Mouse (Mus musculus): ENCODE data around the gene Mst1r. TPM values are rescaled to one million over a fixed set of nuclear protein-coding genes. Genes with fewer than 3 reads are reported as not detected.

Mst1r gene
- polyA plus RNA-seq, 1 experiment: 8.5 TPM

DNA sequence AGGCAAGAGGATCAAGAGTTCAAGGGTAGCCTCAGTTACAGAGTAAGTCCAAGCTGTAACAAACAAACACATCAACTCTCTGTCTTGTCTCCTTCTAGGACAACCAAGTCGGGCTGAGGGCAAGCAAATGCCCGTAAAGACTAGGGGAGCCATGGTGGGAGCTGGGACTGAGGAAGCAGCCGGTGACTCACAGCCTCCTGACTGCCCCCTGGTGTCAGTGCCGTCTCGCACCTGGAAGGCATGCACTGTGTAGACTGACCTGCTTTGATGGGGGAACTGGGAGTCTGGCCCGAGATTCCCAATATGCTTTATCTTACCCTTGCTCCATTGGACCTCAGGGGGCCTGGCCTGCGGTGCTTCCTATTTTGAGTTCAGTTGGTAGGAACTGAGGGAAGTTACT is 16.3 kb downstream of the Mst1r start:
- H3K27me3 ChIP-seq (ENCODE audit: control insufficient read depth, insufficient read depth, low read length): no peaks in the 10 kb centered on the region
- no peak overlapping the region for H3K4me3 ChIP-seq (ENCODE audit: control insufficient read depth, insufficient read depth, low read length)
- H3K4me1 ChIP-seq (replicated peaks; ENCODE audit: control insufficient read depth, insufficient read depth, low read length): peaks cover 9% of the 10 kb centered on the region
- no peak overlapping the region for H3K27ac ChIP-seq (ENCODE audit: control insufficient read depth, insufficient read depth, low read length)
- 71% methylated on average over 7 of the region's 7 CpGs for WGBS
- H3K36me3 ChIP-seq (ENCODE audit: control insufficient read depth, insufficient read depth, low read length): no peaks in the 10 kb centered on the region
- no peak for TF ChIP-seq POLR2A (IDR thresholded peaks at IDR 0.05; ENCODE audit: control insufficient read depth, extremely low read depth, insufficient read depth, low read length, poor library complexity)
- peak; percentile 71 for TF ChIP-seq CTCF (IDR thresholded peaks at IDR 0.05; ENCODE audit: borderline replicate concordance, control insufficient read depth, extremely low read depth, insufficient read depth, low read length, poor library complexity)
- DNase-seq: peak; percentile 64

DNA sequence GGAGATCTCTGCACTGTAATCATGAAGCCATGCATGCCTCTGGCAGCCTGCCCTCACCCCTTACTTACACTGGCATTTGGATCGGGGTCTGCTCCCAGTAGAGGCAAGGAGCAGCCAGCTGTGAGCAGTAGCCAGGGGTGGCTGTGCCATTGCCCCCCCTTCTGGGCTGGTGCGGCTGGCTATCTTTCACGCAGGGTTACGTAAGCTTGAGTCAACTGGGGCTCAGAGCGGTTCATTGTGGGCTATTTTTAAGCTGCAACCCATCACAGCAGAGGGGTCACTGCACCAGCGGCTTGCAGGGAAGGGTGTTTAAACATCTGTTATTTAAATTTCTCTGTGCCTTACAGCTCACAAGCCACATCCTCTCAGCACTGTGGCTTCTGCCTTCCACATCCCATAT is 17.3 kb downstream of the Mst1r start:
- no peaks in the 10 kb centered on the region for H3K27me3 ChIP-seq (ENCODE audit: control insufficient read depth, insufficient read depth, low read length)
- H3K27ac ChIP-seq (ENCODE audit: control insufficient read depth, insufficient read depth, low read length): no peak overlapping the region
- 10% methylated on average over 6 of the region's 6 CpGs for WGBS
- H3K36me3 ChIP-seq (ENCODE audit: control insufficient read depth, insufficient read depth, low read length): no peaks in the 10 kb centered on the region
- TF ChIP-seq POLR2A (IDR thresholded peaks at IDR 0.05; ENCODE audit: control insufficient read depth, extremely low read depth, insufficient read depth, low read length, poor library complexity): no peak
- TF ChIP-seq CTCF (IDR thresholded peaks at IDR 0.05; ENCODE audit: borderline replicate concordance, control insufficient read depth, extremely low read depth, insufficient read depth, low read length, poor library complexity): no peak
- peaks cover 9% of the 10 kb centered on the region for H3K4me1 ChIP-seq (replicated peaks; ENCODE audit: control insufficient read depth, insufficient read depth, low read length)
- DNase-seq: no peak
- H3K4me3 ChIP-seq (ENCODE audit: control insufficient read depth, insufficient read depth, low read length): no peak overlapping the region

DNA sequence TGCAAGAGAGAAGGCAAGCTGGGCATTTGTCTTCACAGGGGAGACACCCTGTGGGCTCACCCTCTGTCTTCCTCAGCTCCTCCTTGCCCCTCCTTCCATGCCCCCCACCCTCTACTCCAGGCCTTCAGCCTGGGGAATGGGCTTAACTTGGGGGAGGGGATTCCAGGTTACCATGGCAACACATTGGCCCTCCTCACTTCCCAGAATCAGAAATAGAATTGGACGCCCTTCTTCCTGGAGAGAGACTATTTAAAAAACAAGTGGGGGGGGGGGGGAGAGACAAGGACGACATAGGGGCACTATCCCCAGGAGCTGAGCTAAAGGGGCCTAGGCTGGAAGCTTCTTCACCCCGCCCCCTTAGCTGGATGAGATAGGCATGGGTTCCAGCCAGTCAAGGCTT is 18.6 kb downstream of the Mst1r start:
- 76% methylated on average over 3 of the region's 3 CpGs for WGBS
- TF ChIP-seq CTCF (IDR thresholded peaks at IDR 0.05; ENCODE audit: borderline replicate concordance, control insufficient read depth, extremely low read depth, insufficient read depth, low read length, poor library complexity): no peak
- no peak for TF ChIP-seq POLR2A (IDR thresholded peaks at IDR 0.05; ENCODE audit: control insufficient read depth, extremely low read depth, insufficient read depth, low read length, poor library complexity)
- peaks cover 9% of the 10 kb centered on the region for H3K4me1 ChIP-seq (replicated peaks; ENCODE audit: control insufficient read depth, insufficient read depth, low read length)

DNA sequence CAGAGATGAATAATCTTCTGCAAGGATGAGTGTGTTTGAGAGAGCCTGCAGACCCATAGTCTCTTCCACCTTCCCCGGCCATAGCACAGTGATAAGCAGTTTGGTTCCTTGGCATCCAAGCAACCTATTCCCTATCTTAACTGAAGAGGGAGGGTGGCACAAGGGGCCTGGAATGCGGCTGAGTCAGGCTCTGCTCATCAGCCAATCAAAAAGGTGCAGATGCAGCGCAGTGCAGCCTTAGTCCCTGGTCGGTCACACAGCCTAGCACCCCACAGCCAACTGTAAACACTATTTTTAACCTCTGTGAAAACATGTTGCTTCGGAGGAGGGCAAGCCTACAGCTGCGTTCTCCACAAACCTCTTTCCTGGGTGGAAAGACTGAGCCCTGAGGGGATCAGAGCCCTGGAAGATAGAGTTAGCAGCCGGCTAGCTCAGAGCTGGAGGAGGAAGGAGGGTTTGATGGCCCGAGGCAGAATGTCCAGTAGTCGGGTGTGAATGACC is 20.3 kb downstream of the Mst1r start:
- no peak overlapping the region for H3K4me3 ChIP-seq (ENCODE audit: control insufficient read depth, insufficient read depth, low read length)
- TF ChIP-seq POLR2A (IDR thresholded peaks at IDR 0.05; ENCODE audit: control insufficient read depth, extremely low read depth, insufficient read depth, low read length, poor library complexity): no peak
- no peak for TF ChIP-seq CTCF (IDR thresholded peaks at IDR 0.05; ENCODE audit: borderline replicate concordance, control insufficient read depth, extremely low read depth, insufficient read depth, low read length, poor library complexity)
- no peaks in the 10 kb centered on the region for H3K27me3 ChIP-seq (ENCODE audit: control insufficient read depth, insufficient read depth, low read length)
- no peak overlapping the region for H3K27ac ChIP-seq (ENCODE audit: control insufficient read depth, insufficient read depth, low read length)
- H3K4me1 ChIP-seq (replicated peaks; ENCODE audit: control insufficient read depth, insufficient read depth, low read length): peaks cover 9% of the 10 kb centered on the region
- WGBS: 81% methylated on average over 9 of the region's 9 CpGs
- no peak for DNase-seq
- H3K36me3 ChIP-seq (ENCODE audit: control insufficient read depth, insufficient read depth, low read length): no peaks in the 10 kb centered on the region

More for the DNA sequence above, 18.6 kb downstream of the Mst1r start:
- DNase-seq: no peak
- H3K36me3 ChIP-seq (ENCODE audit: control insufficient read depth, insufficient read depth, low read length): no peaks in the 10 kb centered on the region
- H3K27me3 ChIP-seq (ENCODE audit: control insufficient read depth, insufficient read depth, low read length): no peaks in the 10 kb centered on the region
- no peak overlapping the region for H3K27ac ChIP-seq (ENCODE audit: control insufficient read depth, insufficient read depth, low read length)
- no peak overlapping the region for H3K4me3 ChIP-seq (ENCODE audit: control insufficient read depth, insufficient read depth, low read length)

DNA sequence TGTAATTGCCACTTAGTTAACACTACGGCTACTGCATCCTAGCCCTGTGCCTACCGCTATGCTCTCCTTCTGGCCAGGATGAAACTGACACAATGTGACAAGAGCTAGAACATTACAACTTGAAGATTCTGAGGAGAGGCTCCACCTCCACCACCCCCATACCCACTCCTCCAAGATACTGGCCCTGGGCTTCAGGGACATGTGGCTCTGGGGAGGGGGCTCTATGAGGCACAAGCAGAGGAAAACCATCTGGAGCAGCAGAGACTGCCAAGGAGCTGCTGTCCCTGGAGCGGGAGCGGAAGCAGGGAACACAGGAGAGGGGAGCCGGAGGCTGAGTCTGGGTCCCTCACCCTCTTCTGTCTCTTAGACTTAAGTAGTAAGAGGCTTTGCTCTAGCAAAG is 21.1 kb downstream of the Mst1r start:
- Histone ChIP-seq H3K27ac (ENCODE audit: control insufficient read depth, insufficient read depth, low read length) (no peak overlapping the region), H3K4me1 (replicated peaks; ENCODE audit: control insufficient read depth, insufficient read depth, low read length) (peaks cover 9% of the 10 kb centered on the region), H3K4me3 (ENCODE audit: control insufficient read depth, insufficient read depth, low read length) (no peak overlapping the region), H3K27me3 (ENCODE audit: control insufficient read depth, insufficient read depth, low read length) (no peaks in the 10 kb centered on the region), H3K36me3 (ENCODE audit: control insufficient read depth, insufficient read depth, low read length) (no peaks in the 10 kb centered on the region)
- 98% methylated on average over 5 of the region's 5 CpGs for WGBS
- TF ChIP-seq POLR2A (IDR thresholded peaks at IDR 0.05; ENCODE audit: control insufficient read depth, extremely low read depth, insufficient read depth, low read length, poor library complexity): no peak
- TF ChIP-seq CTCF (IDR thresholded peaks at IDR 0.05; ENCODE audit: borderline replicate concordance, control insufficient read depth, extremely low read depth, insufficient read depth, low read length, poor library complexity): no peak
- DNase-seq: no peak

DNA sequence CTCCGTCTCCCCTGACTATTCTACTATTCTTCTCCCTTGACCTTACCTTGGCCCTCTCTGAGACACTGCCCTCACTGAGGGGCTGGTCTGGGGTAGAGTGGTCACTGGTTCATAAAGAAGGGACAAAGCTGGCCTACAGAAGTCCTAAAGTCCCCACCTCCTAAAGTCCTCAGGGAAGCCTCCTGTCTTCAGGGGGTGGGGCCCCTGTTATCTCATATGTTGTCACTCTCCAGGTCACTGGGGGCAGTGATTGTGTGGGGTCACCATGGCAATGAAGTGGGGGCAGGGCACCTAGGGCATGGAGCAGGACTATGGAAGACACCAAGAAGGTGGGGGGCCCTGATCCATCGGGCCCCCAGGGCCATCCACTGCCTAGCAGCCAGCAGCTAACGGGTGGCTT is 21.5 kb downstream of the Mst1r start, which contains the start of gene Actl11:
Gene Actl11 (plus strand): TSS at position 301 of the 400 bp plus-strand sequence.
- 96% methylated on average over 3 of the region's 3 CpGs for whole genome bisulfite sequencing
- peaks cover 9% of the 10 kb centered on the region for H3K4me1 ChIP-seq (replicated peaks; ENCODE audit: control insufficient read depth, insufficient read depth, low read length)
- no peaks in the 10 kb centered on the region for H3K27me3 ChIP-seq (ENCODE audit: control insufficient read depth, insufficient read depth, low read length)
- no peak within 1 kb of the TSS for H3K27ac ChIP-seq (ENCODE audit: control insufficient read depth, insufficient read depth, low read length)
- DNase-seq: no peak
- TF ChIP-seq POLR2A (IDR thresholded peaks at IDR 0.05; ENCODE audit: control insufficient read depth, extremely low read depth, insufficient read depth, low read length, poor library complexity) (no peak), CTCF (IDR thresholded peaks at IDR 0.05; ENCODE audit: borderline replicate concordance, control insufficient read depth, extremely low read depth, insufficient read depth, low read length, poor library complexity) (no peak)
- H3K4me3 ChIP-seq (ENCODE audit: control insufficient read depth, insufficient read depth, low read length): no peak within 1 kb of the TSS
- H3K36me3 ChIP-seq (ENCODE audit: control insufficient read depth, insufficient read depth, low read length): no peaks in the 10 kb centered on the region

DNA sequence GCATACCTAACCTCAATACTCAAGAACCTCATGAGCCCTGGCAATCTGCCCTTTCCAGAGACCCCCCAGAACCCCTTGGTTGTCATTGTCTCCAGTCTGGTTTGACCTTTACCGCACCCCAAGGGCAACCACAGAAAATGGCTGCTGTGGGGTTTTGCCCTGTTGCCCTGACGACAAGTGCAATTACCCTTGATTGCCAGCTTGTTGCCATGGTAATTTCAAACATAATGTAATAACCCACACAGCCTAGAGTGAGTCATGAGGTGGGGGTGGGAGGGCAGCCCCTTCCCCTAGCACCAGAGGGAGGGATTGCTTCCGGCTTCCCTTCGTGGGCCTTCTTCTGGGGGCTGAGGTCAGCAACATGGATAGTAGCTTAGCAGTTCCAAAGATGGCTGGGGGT is 25.5 kb downstream of the Mst1r start:
- H3K27me3 ChIP-seq (ENCODE audit: control insufficient read depth, insufficient read depth, low read length): no peaks in the 10 kb centered on the region
- no peak for DNase-seq
- H3K36me3 ChIP-seq (ENCODE audit: control insufficient read depth, insufficient read depth, low read length): no peaks in the 10 kb centered on the region
- TF ChIP-seq POLR2A (IDR thresholded peaks at IDR 0.05; ENCODE audit: control insufficient read depth, extremely low read depth, insufficient read depth, low read length, poor library complexity) (no peak), CTCF (IDR thresholded peaks at IDR 0.05; ENCODE audit: borderline replicate concordance, control insufficient read depth, extremely low read depth, insufficient read depth, low read length, poor library complexity) (no peak)
- no peak overlapping the region for H3K4me3 ChIP-seq (ENCODE audit: control insufficient read depth, insufficient read depth, low read length)
- no peak overlapping the region for H3K27ac ChIP-seq (ENCODE audit: control insufficient read depth, insufficient read depth, low read length)
- WGBS: 95% methylated on average over 4 of the region's 4 CpGs
- H3K4me1 ChIP-seq (replicated peaks; ENCODE audit: control insufficient read depth, insufficient read depth, low read length): peaks cover 16% of the 10 kb centered on the region
